Mouse (Mus musculus): Measurements from ENCODE around the gene Map3k9.

DNA sequence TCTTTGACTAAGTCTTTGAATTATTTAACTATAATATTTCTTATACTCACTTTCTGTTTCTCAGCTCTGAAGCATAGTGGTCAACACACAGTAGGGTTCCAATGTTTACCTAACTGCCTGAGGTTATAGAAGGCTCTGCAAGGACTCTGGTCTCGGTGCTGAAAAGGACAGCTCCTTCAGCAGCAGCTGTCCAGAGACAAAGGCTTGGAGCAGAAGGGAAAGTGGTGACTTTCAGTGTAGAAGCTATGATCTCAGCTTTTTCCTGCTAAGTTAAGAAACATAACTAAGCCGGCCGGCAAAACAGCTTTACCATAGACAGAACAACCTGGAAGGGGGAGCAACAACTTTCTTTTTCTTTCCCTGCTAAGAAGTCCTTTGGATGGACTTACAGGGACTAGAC lies 4.8 kb downstream of the Map3k9 start:
- TF ChIP-seq CTCF (conservative IDR thresholded peaks at IDR 0.05; ENCODE audit: low read length) (no peak), NANOG (IDR thresholded peaks at IDR 0.05; ENCODE audit: borderline replicate concordance, low read length) (no peak), POU5F1 (IDR thresholded peaks at IDR 0.05; ENCODE audit: borderline replicate concordance, low read length) (no peak)

Data from E14TG2a.4 (cell line).